Mouse (Mus musculus): ENCODE measurements around the gene Col18a1. TPM values are rescaled to one million over a fixed set of nuclear protein-coding genes. Genes with fewer than 3 reads are reported as not detected.
A peak's percentile ranks its signal among the peaks of the same experiment; 100 is the strongest.
"Not testable (repeated sequence)": the region's sequence is repeated elsewhere in the genome, so short reads cannot be mapped to it uniquely, and the experiment has no call there.

Gene Col18a1
- polyA plus RNA-seq, 1 experiment = 45.2 TPM

DNA sequence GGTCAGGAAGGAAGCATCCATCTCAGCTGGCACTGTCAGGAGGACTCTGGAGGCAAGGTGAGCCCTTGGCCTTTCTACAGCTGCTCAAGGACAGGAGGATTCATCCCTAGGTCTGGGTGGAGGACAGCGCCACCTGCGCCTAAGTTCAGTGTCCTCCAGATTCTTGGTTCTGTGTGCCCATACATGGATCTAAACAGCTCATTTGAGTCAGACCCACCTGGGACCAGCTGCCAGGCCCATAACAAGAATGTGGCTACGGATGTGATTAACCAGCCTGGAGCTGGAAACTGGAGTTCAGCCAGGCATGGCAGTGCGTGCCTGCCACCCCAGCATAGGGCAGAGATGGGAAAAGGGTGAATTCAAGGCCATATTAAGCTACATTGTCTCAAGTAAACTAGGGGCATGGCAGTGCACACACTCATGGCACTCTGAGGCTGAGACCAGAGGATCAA lies 14.8 kb downstream of the Col18a1 start:
- TF ChIP-seq POLR2A (IDR thresholded peaks at IDR 0.05; ENCODE audit: borderline replicate concordance, extremely low read depth, insufficient read depth, insufficient read length, poor library complexity, severe bottlenecking) (no peak), CTCF (IDR thresholded peaks at IDR 0.05; ENCODE audit: borderline replicate concordance, extremely low read depth, insufficient read depth, insufficient read length) (no peak)
- peak; percentile 68 for DNase-seq (ENCODE audit: low read depth)

DNA sequence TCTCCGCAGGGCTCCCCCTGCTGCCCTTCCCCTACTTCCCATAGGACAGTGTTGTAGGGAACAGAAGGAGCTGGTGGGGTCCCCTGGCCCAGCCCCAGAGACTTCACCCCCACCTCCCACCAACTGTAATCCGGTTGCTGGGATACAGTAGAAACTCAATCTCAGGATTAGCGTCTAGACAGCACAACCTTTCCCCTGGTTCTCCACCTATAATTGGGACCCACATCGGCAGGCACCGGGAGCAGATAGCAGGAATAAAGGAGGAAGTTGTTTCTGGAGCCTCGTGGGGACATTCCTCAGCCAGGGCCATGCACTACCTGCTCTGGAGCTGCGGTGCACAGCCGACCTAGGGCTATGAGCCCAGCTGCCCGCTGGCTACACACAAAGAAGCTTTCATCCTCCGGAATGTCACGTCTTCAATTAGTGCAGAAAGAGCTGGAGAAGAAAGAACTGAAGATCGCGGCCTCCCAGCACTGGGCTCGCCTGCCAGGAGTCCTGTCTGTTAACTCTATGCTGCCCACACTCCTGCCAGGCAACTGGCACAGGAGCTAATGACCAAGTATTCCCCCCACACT lies 15.3 kb downstream of the Col18a1 start:
- DNase-seq (ENCODE audit: low read depth) = peak; percentile 91
- no peak for TF ChIP-seq POLR2A (IDR thresholded peaks at IDR 0.05; ENCODE audit: borderline replicate concordance, extremely low read depth, insufficient read depth, insufficient read length, poor library complexity, severe bottlenecking)
- peak; percentile 22; the same call in 1 of the 2 replicates for TF ChIP-seq CTCF (IDR thresholded peaks at IDR 0.05; ENCODE audit: borderline replicate concordance, extremely low read depth, insufficient read depth, insufficient read length)

- TF ChIP-seq CTCF (IDR thresholded peaks at IDR 0.05; ENCODE audit: borderline replicate concordance, extremely low read depth, insufficient read depth, insufficient read length) (no peak), POLR2A (IDR thresholded peaks at IDR 0.05; ENCODE audit: borderline replicate concordance, extremely low read depth, insufficient read depth, insufficient read length, poor library complexity, severe bottlenecking) (no peak)
- DNase-seq (ENCODE audit: low read depth) = peak; percentile 39
Measured at GRCm38 (mm10) chr10:77150016-77150415, 16.3 kb downstream of the Col18a1 start.

GRCm38 (mm10) chr10:77147545-77147944 lies 18.8 kb downstream of the Col18a1 start:
- TF ChIP-seq CTCF (IDR thresholded peaks at IDR 0.05; ENCODE audit: borderline replicate concordance, extremely low read depth, insufficient read depth, insufficient read length) (no peak), POLR2A (IDR thresholded peaks at IDR 0.05; ENCODE audit: borderline replicate concordance, extremely low read depth, insufficient read depth, insufficient read length, poor library complexity, severe bottlenecking) (no peak)
- no peak for DNase-seq (ENCODE audit: low read depth)

- peak; percentile 23 for DNase-seq (ENCODE audit: low read depth)
- TF ChIP-seq POLR2A (IDR thresholded peaks at IDR 0.05; ENCODE audit: borderline replicate concordance, extremely low read depth, insufficient read depth, insufficient read length, poor library complexity, severe bottlenecking) = no peak
- no peak for TF ChIP-seq CTCF (IDR thresholded peaks at IDR 0.05; ENCODE audit: borderline replicate concordance, extremely low read depth, insufficient read depth, insufficient read length)
Measured at GRCm38 (mm10) chr10:77146901-77147463, 19.4 kb downstream of the Col18a1 start.

DNA sequence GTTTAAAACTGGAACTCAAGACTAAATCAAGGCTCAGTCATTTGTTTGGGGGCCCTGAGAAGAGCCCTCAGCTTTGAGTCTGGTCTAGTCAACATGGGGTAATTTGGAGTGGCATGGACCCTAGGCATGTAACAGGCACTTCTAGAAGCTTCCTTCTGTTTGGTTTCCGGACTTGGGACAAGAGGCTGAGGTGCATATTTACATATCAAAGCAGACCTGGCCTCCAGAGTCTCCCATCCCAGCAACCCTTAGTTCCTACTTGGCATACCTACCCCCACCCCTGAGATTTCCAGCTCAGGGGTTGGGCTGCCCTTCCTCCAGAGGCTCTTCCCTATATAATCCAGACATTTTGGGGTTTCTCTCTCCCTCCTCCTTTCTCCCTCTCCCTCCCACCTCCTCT lies 20.4 kb downstream of the Col18a1 start:
- TF ChIP-seq POLR2A (IDR thresholded peaks at IDR 0.05; ENCODE audit: borderline replicate concordance, extremely low read depth, insufficient read depth, insufficient read length, poor library complexity, severe bottlenecking) (no peak), CTCF (IDR thresholded peaks at IDR 0.05; ENCODE audit: borderline replicate concordance, extremely low read depth, insufficient read depth, insufficient read length) (no peak)
- DNase-seq (ENCODE audit: low read depth) = no peak

DNA sequence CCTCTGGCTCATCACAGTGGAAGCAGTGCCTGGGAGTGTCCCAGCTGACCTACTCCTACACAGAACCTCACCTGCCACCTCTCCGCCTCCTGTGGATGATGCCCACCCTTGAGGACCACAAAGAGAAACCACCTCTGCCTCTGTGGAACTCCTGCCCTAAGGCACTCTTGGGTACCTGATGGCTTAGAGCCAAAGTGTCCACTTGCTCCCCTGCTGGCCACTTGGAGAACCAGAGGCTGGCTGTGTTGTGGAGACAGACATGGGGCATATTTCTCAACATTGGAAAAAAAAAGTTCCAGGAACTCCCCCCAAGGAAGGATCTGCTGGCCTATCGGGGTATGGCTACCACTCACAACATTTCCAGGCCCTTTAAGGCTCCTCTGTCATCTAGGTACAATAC lies 22.0 kb downstream of the Col18a1 start:
- peak; percentile 28; the same call in 1 of the 2 replicates for TF ChIP-seq CTCF (IDR thresholded peaks at IDR 0.05; ENCODE audit: borderline replicate concordance, extremely low read depth, insufficient read depth, insufficient read length)
- no peak for TF ChIP-seq POLR2A (IDR thresholded peaks at IDR 0.05; ENCODE audit: borderline replicate concordance, extremely low read depth, insufficient read depth, insufficient read length, poor library complexity, severe bottlenecking)

GRCm38 (mm10) chr10:77142328-77142727 lies 24.0 kb downstream of the Col18a1 start:
- DNase-seq (ENCODE audit: low read depth) = no peak
- TF ChIP-seq CTCF (IDR thresholded peaks at IDR 0.05; ENCODE audit: borderline replicate concordance, extremely low read depth, insufficient read depth, insufficient read length) = no peak
- no peak for TF ChIP-seq POLR2A (IDR thresholded peaks at IDR 0.05; ENCODE audit: borderline replicate concordance, extremely low read depth, insufficient read depth, insufficient read length, poor library complexity, severe bottlenecking)

More for the DNA sequence above, 22.0 kb downstream of the Col18a1 start:
- DNase-seq (ENCODE audit: low read depth) = no peak

DNA sequence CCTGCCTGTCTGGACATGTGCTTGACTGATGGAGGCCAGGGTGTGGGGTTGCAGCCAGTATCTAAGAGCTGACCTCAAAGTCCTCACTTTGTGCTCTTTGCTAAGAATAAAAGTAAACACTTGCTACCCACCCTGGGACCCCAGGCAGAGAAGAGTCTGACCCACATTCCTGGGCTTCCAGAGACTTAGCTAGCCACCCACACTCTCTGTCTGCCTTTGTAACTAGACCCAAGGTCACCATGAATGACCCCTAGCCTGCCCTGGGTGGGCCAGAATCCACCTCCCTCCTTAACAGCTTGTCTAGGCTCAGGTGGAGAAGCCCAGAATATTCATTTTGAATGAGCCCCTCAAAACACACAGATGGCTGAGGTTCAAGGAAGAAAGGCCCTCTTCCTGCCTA lies 28.0 kb downstream of the Col18a1 start:
- DNase-seq (ENCODE audit: low read depth) = no peak
- TF ChIP-seq CTCF (IDR thresholded peaks at IDR 0.05; ENCODE audit: borderline replicate concordance, extremely low read depth, insufficient read depth, insufficient read length) (no peak), POLR2A (IDR thresholded peaks at IDR 0.05; ENCODE audit: borderline replicate concordance, extremely low read depth, insufficient read depth, insufficient read length, poor library complexity, severe bottlenecking) (no peak)

DNA sequence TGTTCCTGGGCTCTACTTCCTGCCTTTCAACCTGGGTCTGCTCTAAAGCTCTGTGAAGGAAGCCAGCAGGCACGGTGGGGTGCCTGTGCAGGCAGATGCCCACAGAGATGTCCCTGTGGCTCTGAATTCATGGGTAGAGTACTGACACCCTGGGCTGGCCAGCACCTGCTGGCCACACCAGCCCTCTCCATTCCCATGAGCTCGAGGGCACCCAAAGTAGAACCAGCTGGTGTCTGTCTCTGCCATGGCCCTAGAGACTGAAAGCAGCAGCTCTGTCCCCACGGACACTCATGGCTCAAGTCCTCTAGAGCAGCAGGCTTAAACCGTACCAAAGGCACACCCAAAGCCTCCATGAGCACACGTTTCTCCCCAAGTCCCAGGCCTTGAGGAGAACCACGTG lies 30.1 kb downstream of the Col18a1 start:
- no peak for DNase-seq (ENCODE audit: low read depth)
- TF ChIP-seq CTCF (IDR thresholded peaks at IDR 0.05; ENCODE audit: borderline replicate concordance, extremely low read depth, insufficient read depth, insufficient read length) (no peak), POLR2A (IDR thresholded peaks at IDR 0.05; ENCODE audit: borderline replicate concordance, extremely low read depth, insufficient read depth, insufficient read length, poor library complexity, severe bottlenecking) (no peak)

DNA sequence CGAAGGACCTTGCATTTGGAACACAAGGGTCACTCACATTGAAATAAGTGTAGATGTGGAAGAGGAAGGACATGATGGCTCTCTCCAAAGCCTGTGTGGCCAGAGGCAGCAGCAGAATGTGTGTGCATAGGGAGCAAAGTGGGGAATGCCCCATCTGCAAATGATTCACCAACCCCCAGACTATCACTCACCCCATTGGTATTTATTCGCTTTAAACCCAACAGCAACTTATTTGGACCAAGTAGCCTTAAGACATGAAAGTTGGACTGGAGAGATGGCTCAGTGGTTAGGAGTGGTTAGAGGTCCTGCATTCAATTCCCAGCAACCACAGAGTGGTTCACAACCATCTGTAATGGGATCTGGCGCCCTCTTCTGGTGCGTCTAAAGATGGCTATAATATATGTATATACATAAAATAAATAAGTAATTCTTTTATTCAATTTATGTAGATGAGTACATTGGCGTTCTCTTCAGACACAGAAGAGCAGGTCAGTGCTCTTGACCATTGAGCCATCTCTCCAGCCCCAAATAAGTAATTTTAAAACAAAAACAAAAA lies 31.0 kb downstream of the Col18a1 start:
- no peak for TF ChIP-seq CTCF (IDR thresholded peaks at IDR 0.05; ENCODE audit: borderline replicate concordance, extremely low read depth, insufficient read depth, insufficient read length)
- TF ChIP-seq POLR2A (IDR thresholded peaks at IDR 0.05; ENCODE audit: borderline replicate concordance, extremely low read depth, insufficient read depth, insufficient read length, poor library complexity, severe bottlenecking) = no peak
- DNase-seq (ENCODE audit: low read depth) = no peak

- DNase-seq (ENCODE audit: low read depth) = not testable (repeated sequence)
Measured at GRCm38 (mm10) chr10:77134807-77135152, 31.6 kb downstream of the Col18a1 start.
